Mouse (Mus musculus) 416B (cell line): ENCODE results near the gene Rbfox3.
A peak's percentile ranks its signal among the peaks of the same experiment; 100 is the strongest.
"Not testable (repeated sequence)": the region's sequence is repeated elsewhere in the genome, so short reads cannot be mapped to it uniquely, and the experiment has no call there.

Experiments used
- DNase-seq: peaks from one replicate; pipeline ENCODE4 v3.0.0; 2011; ENCODE audit warnings: low read depth

Gene Rbfox3

DNA sequence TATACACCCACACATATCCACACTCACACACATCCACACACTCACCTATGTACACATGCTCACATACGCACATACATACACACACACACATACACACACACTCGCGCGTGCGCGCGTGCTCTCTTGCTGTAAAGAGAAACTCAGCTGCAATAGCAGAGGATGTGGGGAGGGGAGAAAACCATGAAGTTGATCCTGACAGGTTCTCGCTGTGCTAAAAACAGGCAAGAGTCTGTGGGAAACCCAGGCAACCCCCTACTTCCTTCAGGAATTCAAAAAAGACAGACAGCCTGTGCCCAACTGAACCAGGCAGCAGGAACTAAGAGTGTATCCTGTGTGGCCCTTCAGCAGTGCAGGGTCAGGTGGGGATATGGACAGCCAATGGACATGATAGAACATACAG lies 92.9 kb downstream of the Rbfox3 start:
- DNase-seq = no peak

DNA sequence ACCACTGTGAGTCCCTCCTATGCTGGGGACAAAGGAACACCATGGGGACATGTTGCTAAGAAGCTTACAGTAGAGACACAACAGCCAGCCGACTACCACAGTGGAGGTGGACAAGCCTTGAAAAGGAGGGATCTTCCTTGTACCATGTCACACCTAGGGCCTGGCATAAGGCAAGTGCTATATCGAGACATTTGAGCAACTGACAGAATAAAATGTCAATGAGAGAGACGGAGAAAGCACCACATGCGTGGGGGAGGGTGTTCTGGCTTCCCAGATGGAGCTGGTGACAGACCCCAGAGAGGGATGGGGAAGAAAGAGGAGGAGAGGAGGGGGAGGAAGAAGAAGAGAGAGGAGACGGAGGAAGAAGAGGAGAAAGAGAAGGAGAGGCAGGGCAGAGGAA lies 96.3 kb downstream of the Rbfox3 start:
- DNase-seq = no peak

DNA sequence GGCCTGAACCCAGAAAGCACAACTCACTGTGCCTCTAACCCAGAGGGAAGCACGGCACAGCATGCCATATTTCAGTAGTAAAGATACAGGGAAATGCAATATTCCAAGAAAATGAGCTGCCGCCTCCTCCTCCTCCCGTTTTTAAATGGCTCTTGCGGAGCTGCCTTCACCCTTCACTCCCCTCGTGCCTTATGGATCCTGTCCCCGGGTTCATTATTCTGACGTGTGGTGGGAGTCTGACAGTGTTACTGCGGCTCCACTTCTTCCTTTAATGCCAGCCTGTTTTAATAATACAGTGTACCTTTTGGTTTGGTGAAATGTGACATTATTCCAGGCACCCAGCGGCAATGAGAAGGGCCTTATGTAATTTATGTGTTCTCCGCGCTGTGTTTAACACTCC lies 97.5 kb downstream of the Rbfox3 start:
- DNase-seq = no peak

DNA sequence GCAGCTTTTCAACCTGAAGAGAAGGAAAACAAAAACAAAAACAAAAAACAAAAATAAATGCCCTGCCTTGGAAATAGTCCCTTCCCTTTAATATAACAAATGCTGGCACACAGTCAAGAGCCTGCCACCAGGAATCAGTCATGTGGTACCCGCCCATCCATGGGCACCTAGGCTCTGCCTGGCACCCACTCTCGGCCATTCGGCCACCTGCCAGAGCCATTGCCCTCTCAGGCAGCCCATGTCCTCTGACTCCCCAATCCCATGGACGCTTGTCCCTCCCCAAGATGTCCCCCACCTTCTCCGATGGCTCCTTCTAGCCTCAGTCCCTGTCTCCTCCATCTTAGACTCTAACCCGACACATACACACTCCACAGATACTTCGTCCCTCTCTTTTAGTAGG lies 100.0 kb downstream of the Rbfox3 start:
- no peak for DNase-seq

DNA sequence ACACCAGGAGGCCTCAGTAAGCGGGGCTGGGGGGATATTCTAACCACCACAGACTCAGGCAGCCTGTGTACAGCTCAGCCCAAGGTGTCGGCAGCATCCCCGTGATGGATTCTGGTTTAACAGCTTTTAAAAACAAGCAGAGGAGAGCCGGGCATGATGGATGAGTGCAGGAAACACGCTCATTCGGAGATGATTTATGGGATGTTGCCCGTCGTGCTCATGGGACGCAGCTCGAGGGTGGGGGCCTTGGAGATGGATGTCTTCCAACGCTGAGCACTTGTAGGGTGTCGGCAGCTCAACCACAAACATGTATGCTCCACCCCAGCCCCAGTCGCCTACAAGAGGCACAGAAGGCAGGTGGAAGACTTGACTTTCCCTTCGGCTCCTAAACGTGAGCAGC lies 103.9 kb downstream of the Rbfox3 start:
- DNase-seq = no peak

DNA sequence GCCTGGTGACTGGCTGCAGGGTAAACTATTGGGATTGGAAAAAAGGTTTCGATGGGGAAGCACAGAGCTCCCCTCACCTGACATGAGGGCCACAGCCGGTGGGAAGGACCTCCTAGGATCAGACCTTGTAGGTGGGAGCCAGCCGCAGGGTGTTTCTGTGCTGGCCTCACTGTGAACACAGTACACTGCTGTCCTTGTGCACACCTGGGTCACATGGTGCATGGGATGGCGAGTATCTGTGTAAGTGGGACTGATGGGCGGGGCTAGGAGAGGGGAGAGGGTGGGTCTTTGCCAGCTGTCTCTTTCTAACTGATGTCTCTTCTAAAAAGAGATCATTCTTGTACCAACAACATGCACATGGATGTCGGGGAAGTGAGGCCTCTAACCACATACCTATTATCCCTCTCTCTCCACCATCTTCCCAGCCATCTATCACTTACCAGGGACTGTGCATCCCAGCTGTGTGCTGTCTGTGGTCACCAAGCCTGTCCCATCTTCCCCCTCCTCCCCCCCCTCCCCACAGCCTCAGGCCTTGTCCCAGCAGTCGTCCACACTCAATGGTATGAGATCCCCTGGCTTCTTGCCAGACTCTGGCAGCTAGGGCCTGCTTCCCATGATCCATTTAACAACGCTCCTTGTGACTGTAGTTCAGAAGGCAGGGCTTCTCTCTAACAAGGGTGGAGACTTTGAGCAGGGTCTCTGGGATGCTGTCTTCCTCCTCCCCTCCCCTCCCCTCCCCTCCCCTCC lies 116.4 kb downstream of the Rbfox3 start:
- no peak for DNase-seq

DNA sequence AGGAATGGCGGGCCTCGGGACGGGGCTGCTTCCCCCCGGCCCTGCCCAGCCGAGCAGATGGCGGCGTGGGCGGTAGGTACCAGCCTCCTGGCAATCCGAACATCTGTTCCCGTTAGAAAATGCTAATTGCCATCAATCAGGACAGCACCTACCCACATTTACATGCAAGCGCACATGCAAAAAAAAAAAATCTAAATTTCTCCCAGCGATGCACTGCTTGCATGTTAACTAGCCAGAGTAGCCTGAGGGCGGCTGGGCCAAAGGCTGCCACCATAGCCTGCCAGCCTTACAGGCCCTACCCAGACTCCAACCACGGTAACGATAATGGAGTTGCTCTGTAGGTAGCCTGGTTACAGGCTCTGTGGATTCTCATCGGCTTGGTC lies 117.8 kb downstream of the Rbfox3 start:
- DNase-seq = no peak

DNA sequence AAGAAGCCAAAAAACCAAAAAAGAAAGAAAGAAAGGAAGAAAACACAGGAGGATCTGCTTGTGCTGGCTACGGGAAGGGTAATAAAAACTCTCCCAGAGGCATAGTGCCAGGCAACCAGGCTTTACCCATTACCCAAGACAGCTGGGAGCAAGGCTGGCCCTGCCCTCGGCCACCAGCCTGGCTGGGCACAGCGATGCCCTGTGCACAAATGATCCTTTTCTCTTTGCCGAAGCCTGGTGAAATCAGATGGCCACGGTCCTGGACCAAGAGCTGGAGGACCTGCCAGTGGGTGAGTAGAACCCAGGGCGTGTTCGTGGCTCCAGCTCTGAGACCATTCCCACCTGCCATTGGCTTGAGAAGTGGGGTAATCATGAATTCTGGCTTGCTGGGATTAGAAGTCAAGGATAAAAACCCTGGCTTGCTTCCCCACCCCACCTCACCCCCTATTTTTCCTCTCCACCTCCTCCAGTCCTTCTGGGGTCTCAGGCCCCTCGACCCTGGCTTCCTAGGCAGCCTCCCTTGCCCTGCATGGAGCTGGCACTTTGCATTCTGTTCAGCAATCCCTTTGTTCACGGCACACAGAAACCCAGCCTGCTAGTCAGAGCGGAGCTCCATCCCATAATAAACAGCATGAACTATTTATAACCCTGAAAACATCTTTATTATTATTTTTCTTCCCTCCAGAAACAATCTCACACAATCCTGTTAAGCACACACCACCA lies 118.3 kb downstream of the Rbfox3 start:
- no peak for DNase-seq

DNA sequence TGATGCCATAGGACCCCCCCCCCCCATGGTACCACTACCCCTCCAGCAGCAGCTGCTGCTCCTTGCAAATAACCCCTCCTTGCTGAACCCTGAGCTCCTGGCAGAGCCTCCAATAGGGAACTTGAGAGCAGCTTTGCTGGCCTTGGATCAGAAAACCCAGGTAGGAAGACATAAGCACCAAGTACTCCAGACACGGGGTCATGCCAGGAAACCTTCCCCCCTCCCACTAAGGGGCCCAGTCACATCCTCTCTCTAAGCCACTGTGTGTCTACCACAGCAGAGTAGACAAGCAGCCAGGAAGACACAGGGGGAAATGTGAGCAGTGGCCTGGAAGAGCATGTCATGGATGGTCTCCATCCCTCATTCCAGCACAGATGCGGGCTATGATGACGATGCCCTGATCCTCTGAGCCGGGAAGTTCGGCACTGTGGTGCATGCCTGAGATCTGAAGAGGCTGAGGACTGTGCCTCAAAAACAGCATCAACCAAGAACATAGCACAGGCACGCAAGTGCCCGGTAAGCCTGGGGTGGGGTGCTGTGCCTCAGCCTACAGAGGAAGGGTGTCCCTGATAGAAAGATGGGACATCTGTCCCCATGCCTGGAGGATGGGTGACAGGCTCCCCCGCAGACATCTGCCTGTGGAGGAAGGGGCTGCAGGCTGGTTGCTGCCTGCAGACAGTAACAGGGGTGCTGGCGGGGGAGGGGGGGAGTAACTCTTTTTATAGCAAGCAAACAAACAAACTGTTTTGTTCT lies 119.1 kb downstream of the Rbfox3 start:
- DNase-seq = no peak

DNA sequence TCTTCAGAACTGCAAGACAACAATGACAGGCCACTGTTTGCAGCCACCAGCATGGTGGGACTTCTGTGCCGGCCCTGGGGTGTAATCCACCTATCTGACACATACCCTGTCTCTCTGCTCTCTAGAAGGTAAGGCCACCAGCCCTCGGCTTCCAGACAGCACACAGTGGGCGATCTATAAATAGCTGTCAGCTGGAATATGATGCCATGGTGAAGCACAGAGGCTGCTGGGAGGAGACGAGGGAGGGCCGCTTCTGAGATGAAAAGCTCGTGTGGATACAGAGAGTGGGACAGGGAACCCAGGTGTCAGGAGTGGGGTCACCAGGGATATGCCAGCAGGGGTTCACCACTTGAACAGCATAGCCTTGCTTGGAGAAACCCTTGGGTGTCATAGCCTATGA lies 120.0 kb downstream of the Rbfox3 start:
- DNase-seq = no peak

DNA sequence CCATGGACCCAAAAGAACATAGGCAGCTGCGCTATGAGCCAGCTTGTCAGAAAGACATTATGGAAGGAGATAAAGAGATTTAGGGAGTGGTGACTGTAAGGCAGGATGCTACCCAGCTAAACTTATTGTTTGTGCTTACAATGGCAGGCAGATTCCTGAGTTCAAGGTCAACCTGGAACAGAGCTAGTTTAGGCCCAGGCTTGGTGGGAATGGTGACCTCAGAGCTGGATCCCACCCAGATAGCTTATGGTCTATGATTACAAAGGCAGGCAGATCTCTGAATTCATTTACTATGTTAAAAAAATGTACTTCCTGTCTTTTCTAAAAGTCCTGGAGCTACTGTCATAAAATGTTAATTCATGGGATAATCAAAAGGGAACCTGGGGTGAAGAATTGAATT lies 123.3 kb downstream of the Rbfox3 start:
- no peak for DNase-seq

DNA sequence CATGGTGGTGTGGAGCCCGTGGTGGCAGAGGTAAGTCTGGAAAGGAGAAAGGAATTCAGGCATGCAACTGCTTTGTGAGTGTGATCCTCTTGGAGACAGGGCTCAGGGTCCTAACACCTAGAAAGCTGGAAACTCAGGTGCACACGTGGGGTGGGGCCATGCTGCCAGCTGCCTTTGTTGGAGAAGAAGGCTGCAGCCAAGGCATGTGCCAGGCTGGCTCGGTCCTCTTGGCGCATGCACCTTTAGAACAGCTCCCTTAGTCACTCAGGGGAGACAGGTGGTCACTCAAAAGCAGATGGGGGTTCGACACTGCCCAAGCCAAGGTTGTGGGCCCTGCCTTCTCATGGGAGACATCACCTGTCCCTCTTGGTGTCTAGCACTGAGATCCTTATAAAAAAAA lies 128.7 kb downstream of the Rbfox3 start:
- no peak for DNase-seq

DNA sequence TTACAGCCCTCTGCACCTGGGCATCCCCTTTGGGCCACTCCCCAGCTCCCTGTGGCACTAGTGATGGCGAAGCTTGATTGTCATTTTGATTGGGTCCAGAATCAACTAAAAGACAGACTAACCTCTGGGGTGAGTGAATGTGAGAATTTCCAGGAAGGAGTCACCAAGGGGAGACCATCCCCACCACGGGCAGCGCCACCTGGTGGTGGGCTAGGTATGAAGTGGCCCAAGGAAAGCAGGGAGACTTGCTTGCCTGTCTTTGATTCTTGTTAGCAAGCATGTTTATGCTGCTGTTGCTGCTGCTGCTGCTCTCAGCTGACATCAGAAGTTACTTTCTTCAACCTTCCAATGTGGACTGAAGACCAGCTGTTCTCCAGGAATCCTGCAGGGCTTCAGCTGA lies 135.6 kb downstream of the Rbfox3 start:
- DNase-seq = peak; percentile 17

DNA sequence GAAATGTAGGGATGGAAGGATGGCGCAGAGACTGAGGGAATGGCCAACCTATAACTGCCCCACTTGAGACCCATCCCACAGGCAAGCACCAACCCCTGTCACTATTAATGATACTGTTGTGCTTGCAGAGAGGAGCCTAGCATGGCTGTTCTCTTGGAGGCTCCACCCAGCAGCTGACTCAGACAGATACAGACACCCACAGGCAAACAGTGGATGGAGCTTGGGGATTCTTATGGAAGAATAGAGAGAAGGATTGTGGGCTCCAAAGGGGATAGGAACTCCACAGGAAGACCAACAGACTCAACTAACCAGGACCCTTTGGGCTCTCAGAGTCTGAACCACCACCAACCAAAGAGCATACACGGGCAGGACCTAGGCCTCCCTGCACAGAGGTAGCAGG lies 136.6 kb downstream of the Rbfox3 start:
- DNase-seq = not testable (repeated sequence)

DNA sequence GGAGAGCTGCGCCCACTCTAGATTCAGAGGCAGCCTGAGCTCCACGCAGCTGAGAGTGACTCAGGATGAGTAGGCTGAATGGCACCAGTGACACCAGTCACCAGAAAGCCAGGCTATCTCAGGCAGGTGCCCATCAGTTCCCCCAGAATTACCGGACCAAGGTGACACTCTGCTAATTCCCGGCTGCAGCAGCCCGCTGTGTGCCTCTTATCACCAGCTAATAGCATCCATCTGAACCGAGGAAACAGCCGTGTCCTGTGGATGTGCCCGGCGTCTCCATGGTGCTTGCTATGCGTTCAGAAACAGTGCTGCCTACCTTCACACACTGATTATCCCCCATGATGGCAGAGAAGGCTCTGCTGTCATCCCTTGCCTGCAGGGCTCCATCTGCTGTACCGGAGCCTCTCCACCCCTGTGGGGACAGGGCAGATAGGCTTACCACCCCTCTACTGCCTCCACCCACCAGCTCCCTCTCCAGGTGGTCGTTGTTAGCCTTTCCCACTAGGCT lies 138.3 kb downstream of the Rbfox3 start:
- no peak for DNase-seq

DNA sequence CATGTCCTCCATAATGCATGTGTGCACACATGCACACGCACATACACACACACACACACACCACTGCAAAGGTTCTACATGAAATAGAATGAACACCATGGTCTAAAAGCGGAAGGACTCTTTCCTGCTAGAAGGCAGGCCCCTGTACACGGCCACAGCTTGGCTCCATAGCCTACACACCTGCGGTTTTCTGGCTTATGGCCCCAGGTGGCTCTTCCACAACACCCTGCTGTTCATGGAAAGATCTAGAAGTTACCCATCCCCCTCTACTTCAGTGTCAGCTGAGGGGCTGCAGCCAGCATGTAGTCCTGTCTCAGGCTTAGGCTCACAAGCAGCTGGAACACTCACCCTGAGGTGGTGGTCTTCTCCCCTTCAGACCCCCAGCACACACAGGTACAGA lies 140.0 kb downstream of the Rbfox3 start:
- no peak for DNase-seq

DNA sequence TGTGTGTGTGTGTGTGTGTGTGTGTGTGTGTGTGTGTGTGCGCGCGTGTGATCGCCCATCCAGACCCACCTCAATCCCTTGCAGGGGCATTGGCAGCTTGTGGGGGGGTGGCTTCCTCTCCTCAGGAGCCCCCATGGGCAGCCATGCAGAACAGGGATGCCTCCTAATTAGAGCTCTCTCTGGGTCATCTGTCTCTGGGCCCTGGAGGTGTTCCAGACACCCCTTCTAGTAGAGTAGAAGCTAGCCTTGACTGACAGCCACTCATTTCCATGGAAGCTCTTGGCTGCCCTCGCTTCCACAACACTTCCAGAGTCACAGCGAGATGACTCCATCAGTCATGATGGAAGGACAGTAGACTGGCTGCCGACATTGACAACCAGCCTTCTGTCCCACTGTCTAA lies 140.6 kb downstream of the Rbfox3 start:
- no peak for DNase-seq

DNA sequence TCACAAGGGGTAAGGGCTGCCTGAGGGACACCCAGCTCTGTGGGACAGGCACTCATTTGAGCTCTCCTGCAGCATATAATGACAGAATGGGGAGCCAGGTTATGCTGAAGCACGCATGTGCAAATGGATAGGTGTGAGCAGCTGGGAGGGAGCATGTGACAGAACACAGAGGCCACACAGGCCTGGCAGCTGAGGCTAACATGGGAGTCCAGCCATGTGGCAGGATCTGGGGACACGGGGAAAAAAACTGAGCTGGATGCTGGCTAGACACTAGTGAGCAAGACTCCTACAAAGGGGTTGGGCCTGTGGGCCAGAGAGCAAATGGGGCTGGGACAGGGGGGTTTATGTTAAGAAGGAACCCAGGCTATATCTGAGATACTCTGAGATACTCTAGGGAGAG lies 141.9 kb downstream of the Rbfox3 start:
- DNase-seq = no peak

DNA sequence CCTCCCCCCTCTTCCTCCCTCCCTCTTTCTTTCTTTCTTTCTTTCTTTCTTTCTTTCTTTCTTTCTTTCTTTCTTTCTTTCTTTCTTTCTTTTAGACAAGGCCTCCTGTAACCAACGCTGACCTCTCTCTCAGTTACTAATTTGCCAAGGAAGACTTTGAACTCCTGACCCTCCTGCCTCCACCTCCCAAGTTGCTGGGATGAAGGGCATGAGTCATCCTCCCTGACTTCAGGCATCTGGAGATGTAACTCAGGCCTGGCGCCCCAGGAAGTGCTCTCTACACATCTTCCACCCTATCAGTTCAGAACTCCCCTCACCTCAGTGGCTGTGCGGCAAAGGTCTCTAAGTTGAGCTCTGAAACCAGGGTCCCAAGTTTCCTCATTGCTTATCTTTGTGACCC lies 143.0 kb downstream of the Rbfox3 start:
- no peak for DNase-seq

DNA sequence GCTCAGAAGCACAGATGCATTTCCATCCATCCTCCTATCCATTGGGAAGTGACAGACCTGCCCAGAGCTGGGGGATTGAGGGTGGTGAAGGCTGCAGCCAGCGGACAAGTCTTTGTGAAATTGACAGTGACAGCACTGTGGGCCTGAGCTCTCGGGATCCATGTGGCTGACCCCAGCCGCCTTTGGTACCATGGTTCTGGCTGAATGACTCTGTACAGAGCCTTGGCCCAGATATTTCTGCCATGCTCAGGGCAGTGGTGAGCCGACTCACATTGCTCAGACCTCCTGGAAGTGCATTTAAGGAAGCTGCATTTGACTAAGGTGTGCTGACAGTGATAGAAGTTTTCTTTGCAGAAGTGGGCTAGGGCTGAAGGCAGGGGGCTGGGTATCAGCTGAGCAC lies 144.0 kb downstream of the Rbfox3 start:
- DNase-seq = no peak

DNA sequence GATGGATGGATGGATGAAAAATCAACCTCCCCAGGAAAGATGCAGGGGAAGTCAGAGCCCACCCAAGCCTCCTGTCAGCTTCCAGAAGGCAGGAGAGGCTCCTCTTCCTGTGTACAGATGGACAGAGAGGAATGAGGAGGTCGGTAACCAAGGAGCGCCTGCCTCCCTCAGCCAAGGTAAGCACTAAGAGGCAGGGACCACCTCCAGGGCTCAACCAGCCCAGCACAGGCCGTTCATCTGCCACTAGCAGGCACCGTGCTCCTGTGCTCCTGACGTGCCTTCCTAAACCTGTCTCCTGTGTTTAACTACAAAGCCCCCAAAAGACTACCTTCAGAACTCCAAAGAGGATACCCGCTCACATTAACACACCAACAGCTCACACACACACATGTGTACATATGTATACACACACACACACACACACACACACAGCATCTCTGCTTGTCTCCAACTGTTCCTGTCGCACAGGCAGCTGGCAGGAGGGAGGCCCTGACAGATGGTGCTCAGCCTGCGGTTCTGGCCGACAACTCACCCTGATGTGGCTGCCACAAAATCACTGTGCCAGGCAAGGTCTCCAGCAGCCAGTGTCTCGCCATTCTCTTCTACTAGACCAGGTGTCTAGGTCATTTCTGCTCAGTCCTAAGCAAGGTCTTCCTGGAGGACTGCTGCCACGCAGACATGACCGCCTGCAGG lies 151.0 kb downstream of the Rbfox3 start:
- no peak for DNase-seq

DNA sequence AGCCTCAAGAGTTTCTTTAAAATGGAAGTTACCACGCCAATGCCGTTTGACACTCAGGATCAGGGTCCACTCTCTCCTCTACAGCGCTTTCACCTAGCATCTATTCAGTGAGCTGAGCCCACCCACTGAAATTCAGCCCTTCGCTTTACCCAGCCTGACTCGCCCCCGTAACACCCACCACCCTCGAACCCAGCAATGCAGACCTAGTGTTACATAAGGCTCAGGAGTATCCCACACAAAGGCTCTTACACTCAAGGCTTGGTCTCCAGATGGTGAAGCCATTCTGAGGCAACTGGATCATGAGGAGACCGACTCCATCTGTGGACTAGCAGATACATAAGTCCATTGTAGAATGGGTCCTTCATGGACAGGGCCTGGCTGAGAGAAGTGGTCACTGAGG lies 152.2 kb downstream of the Rbfox3 start:
- no peak for DNase-seq
